Mouse (Mus musculus) adrenal gland, adult 8-10 months (tissue): ENCODE data around the gene Lrrc8d. TPM values are rescaled to one million over a fixed set of nuclear protein-coding genes. Genes with fewer than 3 reads are reported as not detected.
A peak's percentile ranks its signal among the peaks of the same experiment; 100 is the strongest.

Source experiments
- DNase-seq: peaks from one replicate; pipeline ENCODE4 v3.0.0; 2022
- total RNA-seq, 4 experiments: library from RNA; stranded (reverse); gene quantifications; 2 replicates each; pipeline ENCODE4 v1.2.4; 2022

Lrrc8d gene
- total RNA-seq, 4 experiments from 2014 or later = 129 to 144 (median 136) TPM

DNA sequence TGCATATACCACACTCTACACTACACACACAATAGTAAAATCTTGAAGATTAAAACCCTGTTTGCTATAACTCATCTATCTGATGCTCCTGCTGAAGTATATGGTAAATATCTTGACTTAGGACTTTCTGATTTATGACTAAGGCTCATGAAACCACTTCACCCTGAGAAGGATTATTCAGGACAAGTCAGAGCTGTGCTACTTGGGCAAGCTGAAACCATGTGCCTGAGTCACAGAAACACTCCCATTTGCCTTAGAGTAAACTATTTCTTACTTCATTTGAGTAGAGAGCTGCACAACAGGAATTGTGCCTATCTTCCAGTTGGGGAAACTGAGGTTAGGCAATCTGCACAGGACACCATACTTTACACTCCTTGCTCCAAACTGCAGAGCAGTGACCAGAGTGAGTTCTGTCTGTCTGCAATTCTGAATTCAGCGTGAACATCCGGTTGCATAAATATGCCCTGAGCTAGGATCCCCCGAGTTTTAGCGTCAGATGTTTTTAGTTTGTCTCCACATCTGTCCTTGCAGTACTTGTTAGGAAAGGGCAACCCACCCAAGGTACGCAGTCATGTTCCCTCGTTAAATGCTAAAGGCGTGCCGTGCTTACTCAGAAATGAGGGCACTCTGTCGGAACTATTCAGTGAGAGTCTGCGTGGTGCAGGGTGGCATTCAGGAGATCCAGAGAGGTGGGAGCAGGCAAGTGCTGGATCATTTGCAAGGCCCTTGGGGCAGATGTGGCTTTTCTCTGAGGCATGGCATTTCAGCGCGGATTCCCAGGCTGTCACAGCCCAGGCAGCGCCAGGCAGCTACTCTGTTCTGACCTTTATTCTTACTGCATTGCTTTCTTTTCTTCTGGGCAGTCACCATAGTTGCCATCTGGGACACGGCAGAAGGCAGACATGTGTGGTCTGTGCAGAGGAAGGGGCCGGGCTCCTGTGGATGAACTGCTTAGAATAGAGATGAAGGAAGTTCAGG lies 123.0 kb downstream of the Lrrc8d start:
- no peak for DNase-seq

GRCm38 (mm10) chr5:105824282-105824681 lies 124.5 kb downstream of the Lrrc8d start:
- no peak for DNase-seq

DNA sequence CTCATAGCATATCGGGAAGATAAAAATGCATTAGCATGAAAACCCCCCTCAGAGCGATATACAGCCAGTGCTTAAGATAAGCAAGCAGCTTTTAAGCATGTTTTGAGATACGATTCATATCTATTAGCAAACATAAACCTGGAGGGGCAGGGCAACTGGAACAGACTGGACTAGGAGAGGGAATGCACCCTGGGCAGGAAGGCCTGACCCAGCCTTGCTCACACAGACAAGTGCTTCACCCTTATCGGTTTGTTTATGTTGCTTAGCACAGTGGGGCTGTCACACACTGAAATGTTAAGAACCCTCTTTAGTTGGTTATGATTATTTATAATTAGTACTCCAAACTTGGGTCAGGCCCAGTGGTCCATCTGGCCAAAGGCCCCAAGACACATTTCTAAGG lies 125.1 kb downstream of the Lrrc8d start:
- DNase-seq = no peak

DNA sequence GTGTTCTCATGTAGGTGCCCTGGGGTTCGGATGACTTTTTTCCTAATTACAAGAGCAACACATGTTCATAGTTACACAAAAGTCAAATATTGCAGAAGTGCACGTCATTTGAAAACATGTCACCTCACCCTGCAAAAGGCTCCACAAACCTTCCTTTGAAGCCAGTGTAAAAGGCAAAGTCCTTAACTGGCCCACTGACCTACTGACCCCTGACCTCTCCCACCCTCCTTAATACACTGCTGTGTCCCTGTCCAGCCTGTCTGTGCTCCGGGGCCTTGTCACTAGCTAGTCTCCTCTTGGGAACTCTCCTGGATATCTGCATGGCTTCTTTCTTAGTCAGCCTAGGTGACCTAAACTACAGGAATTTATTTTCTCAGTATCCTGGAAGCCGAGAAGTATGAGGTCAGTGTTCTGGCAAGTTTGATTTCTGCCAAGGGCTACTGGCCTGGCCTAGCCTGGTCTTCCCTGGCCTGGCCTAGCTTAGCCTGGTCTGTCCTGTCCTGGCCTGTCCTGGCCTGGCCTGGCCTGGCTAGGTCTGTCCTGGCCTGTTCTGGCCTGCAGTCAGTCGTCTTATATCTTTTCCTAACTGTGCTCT lies 127.2 kb downstream of the Lrrc8d start:
- DNase-seq = no peak

DNA sequence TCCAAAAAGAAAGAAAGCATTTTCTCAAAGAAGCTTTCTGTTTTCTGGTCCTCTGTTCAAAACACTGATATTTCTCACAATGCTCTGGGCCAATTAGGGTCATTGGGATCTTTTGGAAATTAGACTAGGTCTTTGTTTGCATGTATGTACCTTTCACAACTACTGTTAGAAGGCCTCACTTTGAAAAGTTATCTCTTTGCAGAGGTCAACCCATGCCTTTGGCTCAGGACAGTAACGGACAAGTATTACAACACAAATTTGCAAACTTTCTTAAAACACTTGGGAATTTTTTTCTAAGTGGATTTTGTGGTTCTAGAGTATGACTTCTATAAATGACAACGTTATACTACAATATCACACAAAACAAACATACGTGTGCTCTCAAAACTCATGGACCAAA lies 128.3 kb downstream of the Lrrc8d start:
- no peak for DNase-seq

GRCm38 (mm10) chr5:105829008-105829586 lies 129.3 kb downstream of the Lrrc8d start:
- DNase-seq = peak; percentile 50

DNA sequence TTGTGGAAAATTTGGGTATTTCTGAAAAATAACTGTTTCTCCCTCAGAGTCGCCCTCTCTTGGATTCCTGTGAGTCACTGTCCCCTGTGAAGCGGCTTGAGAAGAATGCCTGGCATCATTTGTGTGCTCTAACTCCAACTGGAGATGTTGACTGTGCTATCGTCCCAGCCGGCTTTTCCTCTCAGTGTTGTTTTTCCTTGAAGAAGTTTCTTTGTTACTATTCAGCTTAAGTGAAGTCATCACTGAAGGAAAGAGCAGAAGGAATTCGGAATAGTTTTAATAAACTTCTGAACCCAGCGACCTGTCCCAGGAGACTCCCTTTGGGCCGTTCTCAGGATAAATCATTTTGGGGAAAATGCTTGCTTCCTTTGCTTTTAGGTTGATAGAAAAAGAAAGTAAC lies 132.4 kb downstream of the Lrrc8d start:
- DNase-seq = no peak

- no peak for DNase-seq
Measured at GRCm38 (mm10) chr5:105833923-105834322, 134.2 kb downstream of the Lrrc8d start.

- DNase-seq = peak; percentile 80
Measured at GRCm38 (mm10) chr5:105836006-105836405, 136.2 kb downstream of the Lrrc8d start.

DNA sequence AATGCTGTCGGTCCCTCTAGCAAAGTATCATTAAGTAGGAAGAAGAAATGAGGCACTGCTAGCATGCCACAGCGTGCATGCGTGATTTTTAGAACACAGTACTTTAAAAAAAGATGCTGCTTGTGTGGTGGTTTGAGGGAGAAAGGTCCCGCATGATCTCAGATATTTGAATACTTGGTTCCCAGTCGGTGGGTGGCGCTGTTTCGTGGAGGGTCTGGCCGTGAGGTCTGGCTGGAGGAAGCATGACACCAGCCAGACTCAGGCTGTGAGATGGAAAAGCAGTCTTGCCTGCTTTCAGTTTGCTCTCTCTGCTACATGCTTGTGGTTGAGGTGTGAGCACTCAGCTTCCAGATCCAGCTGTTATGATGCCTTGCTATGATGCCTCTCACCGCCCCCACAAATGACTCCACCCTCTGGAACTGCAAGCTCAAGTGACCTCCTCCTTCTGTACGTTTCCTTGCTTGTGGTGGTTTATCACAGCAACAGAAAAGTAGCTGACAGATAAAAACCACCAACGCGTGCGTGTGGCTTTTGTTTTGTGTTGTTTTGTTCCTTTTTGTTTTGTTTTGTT lies 140.1 kb downstream of the Lrrc8d start:
- DNase-seq = no peak

DNA sequence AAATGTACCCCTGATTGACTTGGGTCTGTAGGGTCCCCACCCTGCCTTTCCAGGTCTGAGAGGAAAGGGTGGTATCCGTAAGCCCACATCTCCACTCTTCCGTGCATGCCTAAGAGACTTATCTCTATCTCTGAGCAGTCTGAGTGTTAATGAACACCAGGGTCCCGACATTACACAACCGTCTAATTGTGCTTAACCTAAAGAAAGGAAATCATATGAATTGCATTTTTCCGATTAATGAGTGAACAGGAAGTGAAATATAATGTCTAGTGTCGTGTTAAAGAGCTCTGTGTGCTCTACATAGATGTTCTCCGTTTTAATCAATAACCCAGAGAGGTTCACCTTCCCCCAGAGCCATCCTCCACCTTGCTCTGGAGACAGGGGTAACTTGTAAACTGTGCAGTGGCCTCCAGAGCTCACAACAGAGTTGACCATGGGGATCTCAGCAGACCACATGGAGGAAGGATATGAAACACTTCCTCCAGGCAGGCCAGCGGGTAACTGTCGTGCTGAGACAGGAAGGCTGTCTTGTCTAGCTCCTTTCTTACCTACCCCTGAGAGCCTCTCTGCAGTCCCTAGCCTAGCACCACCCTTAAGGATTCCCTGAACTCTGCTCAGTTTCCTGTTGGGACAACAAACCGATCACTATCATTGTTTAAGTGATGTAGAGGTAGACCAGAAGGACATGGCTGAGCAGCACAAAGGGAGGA lies 144.4 kb downstream of the Lrrc8d start:
- no peak for DNase-seq

- no peak for DNase-seq
Measured at GRCm38 (mm10) chr5:105845041-105845440, 145.3 kb downstream of the Lrrc8d start.

GRCm38 (mm10) chr5:105847726-105848125 lies 148.0 kb downstream of the Lrrc8d start:
- no peak for DNase-seq

DNA sequence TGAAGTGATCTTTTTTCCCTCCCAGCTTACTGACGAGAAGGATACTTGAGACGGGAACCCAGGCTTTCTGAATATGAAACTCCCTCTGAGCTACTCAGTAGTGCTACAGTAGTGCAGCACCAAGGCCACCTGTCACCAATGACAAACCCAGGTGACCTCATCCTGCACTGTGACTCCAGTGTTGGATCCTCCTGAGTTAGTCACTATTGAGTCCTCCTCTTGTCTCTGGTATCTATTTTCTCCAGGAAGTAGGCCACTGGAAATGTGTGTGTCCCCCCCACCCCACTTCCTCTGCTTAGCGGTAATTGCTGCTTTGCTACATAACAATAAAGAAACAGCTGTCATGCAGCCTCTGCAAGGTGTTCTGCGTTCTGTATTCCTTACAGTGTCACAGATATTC lies 149.5 kb downstream of the Lrrc8d start:
- peak; percentile 66 for DNase-seq

DNA sequence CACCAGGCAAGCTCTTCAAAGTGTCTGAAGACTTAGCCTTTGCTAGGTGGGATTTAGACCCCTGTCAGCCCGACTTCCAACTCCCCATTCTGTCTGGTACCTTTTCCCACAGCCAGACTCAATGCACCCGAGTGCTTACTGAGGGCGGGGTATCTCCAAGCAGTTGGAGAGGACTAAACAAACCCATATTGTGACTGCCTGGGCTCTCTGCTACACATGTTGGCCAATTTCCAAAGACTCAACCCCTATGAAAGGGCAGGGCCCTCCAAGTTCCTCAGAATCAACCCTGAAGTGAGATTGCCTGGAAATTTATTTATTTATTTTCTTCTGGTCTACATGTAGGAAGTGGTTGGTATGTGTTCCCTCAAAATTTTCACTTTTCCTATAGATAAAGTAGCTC lies 149.9 kb downstream of the Lrrc8d start:
- no peak for DNase-seq

GRCm38 (mm10) chr5:105853271-105853670 lies 153.5 kb downstream of the Lrrc8d start:
- no peak for DNase-seq

- DNase-seq = no peak
Measured at GRCm38 (mm10) chr5:105857486-105857885, 157.7 kb downstream of the Lrrc8d start.

- peak; percentile 51 for DNase-seq
Measured at GRCm38 (mm10) chr5:105858754-105859694, 159.3 kb downstream of the Lrrc8d start.

DNA sequence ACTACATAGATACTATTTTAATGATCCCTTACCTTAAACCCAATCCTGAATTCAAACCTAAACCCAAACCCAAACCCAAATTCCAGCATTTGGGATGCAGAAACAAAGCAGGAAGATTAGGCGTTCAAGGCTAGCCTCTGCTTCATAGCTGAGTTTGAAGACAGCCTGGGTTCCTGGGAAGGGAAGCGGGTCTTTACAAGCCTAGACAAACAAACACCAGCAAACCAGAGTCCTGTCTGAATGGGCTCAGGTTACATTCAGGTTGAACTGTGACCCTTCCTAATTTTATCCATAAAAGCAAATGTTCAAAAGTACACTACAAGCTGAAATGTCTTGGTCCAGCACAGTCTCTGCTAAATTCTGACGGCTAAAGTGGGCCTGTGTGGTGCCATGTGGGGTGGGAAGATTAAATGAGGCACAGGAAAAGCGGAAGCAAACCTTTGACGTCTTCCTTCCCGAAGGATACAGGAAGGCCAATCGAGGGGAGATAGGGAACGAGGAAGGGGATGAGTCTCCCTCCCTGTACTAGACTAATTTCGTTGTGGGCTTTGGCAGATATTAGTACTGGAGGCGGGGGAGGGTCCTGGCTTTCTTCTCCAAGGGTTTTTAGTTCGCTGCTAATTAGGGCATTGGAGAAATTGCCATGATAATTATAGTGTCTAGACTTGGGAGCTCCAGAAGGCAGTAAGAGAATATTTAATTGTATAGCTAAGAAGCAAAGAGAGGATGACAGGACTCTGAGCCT lies 160.1 kb downstream of the Lrrc8d start:
- DNase-seq = no peak

DNA sequence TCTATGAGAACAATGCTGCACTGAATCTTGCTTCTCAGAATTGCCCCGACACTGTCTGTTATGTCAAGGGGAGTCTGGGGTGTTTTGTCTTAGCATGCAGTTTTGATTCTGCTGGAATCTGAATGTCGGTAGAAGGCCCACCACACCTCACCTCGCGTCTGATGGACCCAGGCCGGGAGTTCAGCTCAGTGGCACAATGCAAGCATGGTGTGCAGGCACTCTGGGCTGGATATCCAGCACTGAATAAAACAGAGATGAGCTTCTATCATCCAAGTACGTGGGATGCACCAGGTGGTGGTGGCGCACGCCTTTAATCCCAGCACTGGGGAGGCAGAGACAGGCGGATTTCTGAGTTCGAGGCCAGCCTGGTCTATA lies 160.7 kb downstream of the Lrrc8d start:
- no peak for DNase-seq

- no peak for DNase-seq
Measured at GRCm38 (mm10) chr5:105861616-105862015, 161.8 kb downstream of the Lrrc8d start.
